Mouse (Mus musculus) adrenal gland, postnatal 25 days (tissue): ENCODE measurements around the gene Vma21. TPM values are rescaled to one million over a fixed set of nuclear protein-coding genes. Genes with fewer than 3 reads are reported as not detected.

Experiments
- DNase-seq: peaks from one replicate; pipeline ENCODE4 v3.0.0; 2021; ENCODE audit warnings: mixed read lengths
- long read RNA-seq: library from polyadenylated mRNA; stranded (forward); transcript quantifications from one replicate; pipeline ENCODE4 v2.0.0, GENCODE M21; 2021
- total RNA-seq: library from RNA; stranded (reverse); gene quantifications from 2 replicates; pipeline ENCODE4 v1.2.3, GENCODE M21; 2021

The Vma21 gene
- total RNA-seq: 35.4 and 38.6 TPM in 2 replicates
- long read RNA-seq, full-length matches to known transcripts: 29 of 31 reads
- long read RNA-seq, partial matches to known transcripts: 0 of 31 reads
- long read RNA-seq, other reads (novel, unspliced or antisense): 2 of 31 reads

DNA sequence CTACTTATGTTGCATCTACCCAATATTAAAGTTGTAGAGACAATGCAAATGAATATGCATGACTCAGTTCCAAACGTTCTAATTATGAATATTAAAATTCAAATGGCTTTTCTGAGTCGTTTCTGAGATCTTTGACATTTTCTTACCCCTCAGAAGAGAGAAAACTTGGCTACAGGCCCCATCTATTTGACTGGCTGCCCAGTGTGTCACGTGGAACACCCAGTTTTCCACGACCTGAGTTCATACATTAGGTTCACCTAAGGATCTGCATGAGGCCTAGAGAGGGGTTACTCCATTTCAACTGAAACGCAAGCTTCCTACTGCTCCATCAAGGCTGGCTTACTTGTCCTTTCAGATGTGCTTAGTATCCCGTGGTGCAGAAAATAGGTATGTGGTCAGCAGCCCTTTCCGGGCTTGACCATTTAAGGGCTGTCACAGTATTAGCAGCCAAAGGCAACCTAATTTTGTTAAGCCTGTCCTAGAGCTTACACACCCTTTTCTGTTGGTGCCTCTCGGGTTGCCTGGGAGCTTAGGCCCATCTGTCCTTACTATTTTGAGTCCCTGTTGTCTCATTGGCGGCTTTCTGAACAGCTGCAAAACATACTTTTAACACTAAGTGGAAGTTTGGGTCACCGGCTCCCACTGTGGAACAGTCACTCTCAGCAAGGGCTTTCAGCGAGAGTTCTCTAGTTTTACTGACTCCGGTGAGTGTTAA, at the start of gene Vma21:
Vma21 (plus strand) TSS at position 294 of the 715 bp plus-strand sequence.
- peak; percentile 2 for DNase-seq

- DNase-seq: no peak
Measured at GRCm38 (mm10) chrX:71767909-71768308, 47.8 kb upstream of the Vma21 start.

- peak; percentile 2 for DNase-seq
Measured at GRCm38 (mm10) chrX:71791106-71791505, 24.6 kb upstream of the Vma21 start.

GRCm38 (mm10) chrX:71797766-71798165, 18.0 kb upstream of the Vma21 start:
- DNase-seq: no peak

GRCm38 (mm10) chrX:71798883-71799282, 16.8 kb upstream of the Vma21 start:
- peak; percentile 5 for DNase-seq

- DNase-seq: no peak
Measured at GRCm38 (mm10) chrX:71811966-71812835, 3.5 kb upstream of the Vma21 start.

GRCm38 (mm10) chrX:71816401-71816857, 705 bp downstream of the Vma21 start:
- DNase-seq: peak; percentile 84

DNA sequence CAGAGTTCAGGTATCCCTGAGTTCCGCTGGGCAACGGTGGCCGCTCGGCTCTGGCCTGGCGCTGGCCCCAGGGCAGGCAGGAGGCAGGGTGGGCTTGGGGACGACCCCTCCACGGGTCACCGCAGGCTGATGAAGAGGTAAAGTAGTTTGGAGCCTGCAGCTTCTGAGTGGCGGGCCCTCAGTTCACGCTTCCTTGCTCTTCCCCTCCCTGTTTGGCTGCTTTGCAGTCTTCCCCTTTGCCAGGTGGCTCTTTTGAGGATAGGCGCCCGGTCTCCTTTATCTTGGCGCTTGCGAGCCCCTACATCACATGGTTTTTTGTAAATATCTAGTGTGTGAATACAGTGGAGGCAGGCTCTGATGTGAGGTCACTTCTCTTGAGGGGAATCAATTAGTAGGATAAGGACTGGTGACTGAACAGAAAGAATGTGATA, 1.2 kb downstream of the Vma21 start:
- no peak for DNase-seq

- no peak for DNase-seq
Measured at GRCm38 (mm10) chrX:71838911-71839310, 23.2 kb downstream of the Vma21 start.

DNA sequence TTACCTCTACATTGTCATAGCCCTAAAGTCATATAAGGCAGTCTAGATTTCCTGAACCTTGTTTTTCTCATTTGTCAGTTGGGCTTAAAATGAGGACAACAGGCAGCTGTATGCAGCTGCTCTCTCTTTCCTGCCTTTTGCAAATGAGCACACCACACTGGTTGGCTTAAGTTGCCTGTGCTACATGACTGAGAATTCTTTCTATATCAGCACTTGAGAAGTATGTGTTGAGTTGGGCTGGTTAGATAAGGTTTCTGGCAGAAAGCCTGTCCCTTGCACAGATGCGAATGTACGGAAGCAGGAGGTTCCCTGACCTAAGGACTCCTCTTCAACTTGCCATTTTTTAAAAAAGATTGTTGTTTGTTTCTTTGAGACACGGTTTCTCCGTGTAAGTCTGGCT, 31.0 kb downstream of the Vma21 start:
- no peak for DNase-seq

DNA sequence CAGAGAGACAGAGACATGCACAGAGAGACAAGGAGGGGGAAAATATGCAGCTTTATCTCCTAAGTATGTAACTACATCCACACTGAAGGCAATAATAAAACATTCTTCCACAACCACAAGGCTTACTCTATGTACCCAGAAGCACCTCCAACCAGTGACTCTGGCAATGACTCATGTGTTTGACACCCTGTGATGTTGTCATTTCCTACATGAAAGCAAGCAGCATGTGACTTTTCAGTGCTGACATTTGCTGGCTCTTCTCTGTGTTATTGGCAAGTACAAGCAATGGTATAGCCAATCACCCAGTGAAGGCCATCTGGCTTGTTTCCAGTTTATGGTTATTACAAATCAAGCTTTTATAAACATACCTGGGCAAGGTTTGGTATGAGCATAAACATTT, 38.1 kb downstream of the Vma21 start:
- no peak for DNase-seq

Other genes with a start within 250 kb of the Vma21 start
- gene Gpr50, start 152.3 kb upstream of the Vma21 start, total RNA-seq: not detected in 2 replicates
- 0.55 and 0.67 TPM in 2 replicates for gene Gm1141, start 105.1 kb downstream of the Vma21 start, total RNA-seq
- gene Prrg3, start 146.7 kb downstream of the Vma21 start, total RNA-seq: 12.3 and 15.7 TPM in 2 replicates
- gene Fate1, start 157.1 kb downstream of the Vma21 start, total RNA-seq: not detected in 2 replicates
- 0.15 TPM in 1 of 2 replicates, not detected in the other for gene Cnga2, start 175.9 kb downstream of the Vma21 start, total RNA-seq